Mouse (Mus musculus): Measurements from ENCODE around the gene Kif26b.

Gene Kif26b

DNA sequence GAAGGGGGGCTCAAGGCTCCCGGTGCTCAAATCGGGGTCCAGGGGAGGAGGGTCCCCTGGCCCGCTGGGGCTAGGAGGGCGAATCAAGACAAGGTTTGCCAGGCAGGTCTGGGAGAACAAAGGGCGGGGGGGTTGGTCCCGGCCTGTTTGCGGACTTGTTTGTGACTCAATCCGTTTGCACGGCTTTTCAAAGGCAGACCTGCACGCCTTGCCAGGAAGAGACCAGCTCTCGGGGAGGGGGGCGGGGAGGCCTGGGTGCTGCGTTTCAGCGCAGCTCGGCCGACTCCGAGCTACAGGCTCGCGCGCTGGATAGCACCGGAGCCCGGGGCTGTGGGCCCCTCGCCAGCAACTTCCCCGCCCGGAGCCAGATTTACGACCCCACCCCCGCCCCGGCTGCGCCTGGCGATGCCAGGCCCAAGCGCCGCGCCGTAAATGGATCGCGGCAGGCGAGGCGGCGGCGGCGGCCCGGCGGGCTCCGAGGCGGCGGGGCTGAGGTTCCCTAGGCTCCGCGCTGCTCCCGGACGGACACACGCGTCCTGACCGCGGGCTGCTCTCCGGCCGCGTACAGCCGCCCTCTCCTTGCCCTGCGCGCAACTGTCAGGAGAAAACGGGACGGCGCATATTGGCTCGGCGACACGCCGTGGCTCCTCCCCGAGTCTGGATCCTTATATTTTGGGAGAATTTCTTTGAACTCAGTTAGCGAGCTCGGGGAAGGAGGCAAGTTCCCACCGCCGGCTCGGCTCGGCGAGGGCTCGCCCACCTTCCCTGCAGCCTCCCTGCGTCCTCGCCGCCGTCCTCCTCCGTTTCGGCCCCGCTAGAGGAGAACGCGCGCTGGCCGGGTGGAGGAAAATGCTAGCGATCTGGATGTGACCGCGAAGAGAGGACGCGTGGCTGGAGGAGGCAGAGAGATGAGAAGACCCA, at the start of gene Kif26b:
Gene Kif26b (plus strand): TSS at position 695 of the 921 bp plus-strand sequence.
- no peak for DNase-seq (ENCODE audit: low read depth)

DNA sequence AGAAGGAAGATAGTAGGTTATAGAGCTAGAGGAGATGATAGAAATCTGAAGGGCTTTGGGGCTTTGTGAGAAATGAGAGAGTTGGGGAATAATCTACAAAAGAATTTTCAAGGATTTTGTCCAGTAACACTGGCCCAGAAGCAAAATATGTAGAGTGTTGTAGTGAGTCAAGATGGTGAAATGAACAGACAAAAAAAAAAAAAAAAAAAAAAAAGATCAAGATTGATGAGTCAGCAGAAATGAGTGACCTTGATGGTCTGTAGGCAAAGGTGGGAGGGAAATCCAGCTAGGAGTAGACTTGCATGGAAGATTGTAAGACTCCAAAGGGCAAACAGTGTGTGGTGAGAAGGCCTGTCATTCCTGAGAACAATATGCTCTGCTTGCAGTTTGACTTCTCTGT, 45.1 kb upstream of the Kif26b start:
- DNase-seq (ENCODE audit: low read depth): no peak

DNA sequence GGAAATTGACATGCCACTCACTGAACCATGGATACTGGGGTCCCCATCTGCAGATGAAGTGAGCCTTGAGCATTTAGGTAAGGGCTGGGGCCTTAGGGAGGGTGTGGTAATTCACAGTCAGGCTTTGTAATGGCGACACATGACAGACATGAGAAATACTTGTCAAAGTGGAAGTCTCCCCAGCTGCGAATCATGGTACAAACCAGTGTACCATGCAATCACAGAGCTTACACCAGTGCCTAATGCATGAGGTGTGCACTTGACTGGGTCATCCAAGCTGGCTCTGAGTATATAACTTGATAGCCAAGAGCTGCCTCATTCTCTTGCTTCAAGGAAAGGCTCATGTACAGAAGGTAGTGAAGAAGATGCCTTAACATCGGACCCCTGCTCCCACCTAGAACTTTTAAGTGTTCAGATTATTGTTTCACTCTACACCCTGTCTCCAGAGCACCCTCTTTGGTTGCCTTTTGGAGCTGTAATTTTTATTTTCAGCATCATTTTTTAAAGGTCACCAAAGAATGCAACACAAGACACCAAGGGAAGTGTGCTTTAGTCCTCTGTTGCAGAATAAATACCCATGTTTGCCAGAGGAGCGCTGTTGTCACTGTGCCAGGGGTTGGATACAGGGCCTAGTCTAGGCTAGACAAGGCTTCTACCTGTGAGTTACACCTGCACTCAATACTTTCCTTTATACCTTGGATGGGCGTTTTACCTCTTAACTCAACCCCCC, 43.6 kb upstream of the Kif26b start:
- DNase-seq (ENCODE audit: low read depth): no peak

DNA sequence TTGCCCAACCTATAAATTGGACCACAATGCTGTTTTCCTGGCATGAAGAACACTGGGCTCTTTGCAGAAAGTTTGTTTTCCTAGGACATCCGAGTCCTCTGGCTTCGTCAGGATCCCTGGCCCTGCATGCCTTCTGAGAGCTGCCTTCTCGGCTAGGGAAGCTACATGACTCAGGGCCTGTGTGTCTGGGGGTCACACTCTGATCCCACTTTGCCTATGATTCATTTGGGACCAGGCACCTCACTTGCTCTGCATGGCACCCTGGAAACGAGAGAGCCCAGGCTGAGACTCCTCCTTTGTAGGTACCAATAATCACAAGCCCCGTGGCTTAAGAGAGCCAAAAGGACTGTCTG, 43.1 kb upstream of the Kif26b start:
- DNase-seq (ENCODE audit: low read depth): no peak

DNA sequence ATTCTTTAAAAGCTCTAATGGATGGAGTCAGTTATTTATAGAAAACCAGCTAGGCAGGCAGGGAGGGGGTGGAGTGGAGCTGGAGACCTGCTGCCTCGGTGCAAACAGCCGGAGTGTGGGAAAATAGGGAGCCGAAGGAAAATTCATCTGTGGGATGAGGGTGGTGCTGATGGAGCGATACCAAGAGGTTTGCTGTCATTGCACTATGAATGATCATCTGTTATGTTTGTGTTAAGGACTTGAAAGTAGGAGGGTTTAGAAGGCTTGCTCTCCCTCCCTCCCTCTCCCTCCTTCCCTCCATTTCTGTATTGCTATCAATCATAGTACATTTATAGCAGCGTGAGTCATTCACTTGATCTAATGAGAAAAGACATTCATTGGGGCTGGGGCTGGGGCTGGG, 42.1 kb upstream of the Kif26b start:
- no peak for DNase-seq (ENCODE audit: low read depth)

DNA sequence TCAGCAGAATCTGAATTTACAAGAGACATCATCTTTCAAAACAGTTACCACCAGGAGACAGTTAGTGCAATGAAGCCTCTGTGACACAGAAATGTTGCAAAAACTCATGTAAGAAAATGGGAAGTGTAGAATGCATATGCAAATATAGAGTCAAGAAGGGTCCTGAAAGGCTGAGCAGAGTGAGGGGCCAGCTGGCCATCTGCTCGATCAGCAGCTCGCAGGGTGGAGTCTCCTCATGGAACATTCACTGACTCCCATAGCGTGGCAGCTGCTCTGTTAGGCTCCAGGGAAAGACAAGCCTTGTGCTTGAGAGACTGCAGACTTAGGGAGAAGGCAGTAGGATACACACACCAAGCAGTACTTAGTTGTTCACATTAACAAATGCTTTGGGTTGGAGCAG, 39.8 kb upstream of the Kif26b start:
- no peak for DNase-seq (ENCODE audit: low read depth)

DNA sequence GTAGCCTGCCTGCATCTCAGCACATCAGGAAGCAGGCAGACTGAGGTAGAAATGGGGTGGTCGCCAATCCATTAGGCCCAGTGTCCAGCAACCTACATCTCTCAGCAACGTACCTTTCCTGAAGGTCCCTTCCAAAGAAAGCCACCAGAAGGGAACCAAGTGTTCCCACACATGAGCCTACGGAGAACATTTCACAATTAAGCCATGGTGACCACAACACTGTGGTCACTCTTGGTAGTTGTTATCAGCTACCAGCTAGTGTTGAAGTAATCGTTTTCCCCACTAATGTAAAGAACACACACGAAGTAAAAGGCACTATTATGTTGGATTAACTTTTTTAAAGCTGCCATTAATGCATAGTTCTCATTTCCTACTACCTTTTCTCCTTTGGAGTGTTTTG, 37.2 kb upstream of the Kif26b start:
- no peak for DNase-seq (ENCODE audit: low read depth)

DNA sequence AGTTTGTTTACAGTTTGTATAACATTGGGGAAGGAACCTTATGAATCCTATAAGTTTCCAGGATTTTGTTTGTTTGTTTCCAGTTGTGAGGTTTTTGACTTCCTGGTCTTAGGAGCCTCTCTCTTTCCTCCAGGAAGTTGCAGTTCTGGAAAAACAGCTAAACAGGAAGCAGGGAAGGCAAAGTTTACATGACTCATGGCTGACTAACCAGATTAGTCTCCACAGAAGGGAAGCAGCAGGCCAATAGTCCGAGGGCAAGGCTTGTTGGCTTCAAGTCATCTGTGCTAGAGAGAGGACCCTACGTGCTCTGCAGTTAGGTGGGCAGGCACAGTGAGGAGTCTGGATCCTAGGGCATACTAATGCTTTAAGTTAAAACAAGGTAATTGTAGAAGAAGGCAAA, 36.4 kb upstream of the Kif26b start:
- DNase-seq (ENCODE audit: low read depth): no peak

DNA sequence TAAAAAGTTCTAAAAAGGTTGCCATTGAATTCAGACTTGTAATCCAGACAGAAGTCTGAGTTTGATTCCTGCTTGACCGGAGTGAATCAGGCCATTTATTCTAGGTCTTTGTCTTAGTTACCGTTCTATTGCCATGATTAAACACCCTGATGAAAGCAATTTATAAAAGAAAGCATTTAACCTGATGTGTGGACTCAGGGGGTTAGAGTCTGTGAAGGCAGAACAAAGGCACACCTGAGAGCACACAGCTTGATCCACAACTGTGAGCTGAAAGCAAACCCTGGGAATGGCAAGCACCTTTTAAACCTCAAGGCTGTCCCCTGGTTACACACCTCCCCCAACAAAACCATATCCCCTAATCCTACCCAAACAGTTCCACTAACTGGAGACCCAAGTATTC, 32.7 kb upstream of the Kif26b start:
- DNase-seq (ENCODE audit: low read depth): no peak

DNA sequence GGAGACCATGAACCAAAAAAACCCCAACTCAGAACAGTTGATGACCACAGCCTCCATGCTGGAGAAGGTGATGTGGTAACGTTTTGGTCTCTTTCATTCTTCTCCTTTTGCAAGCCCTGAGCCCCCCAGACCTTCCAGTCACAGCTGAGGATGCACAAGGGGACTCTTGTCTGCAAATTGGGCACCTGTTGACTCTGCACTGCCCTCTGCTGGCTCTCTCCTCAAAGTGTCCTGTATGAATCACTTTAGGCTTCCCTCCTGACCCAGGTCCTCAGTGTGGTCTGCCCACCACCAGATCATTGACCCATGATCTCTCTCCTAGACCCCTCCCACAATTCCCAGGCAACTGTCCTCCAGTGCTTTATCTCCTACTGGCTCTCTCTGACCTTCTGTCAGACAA, 32.1 kb upstream of the Kif26b start:
- DNase-seq (ENCODE audit: low read depth): peak; percentile 32

DNA sequence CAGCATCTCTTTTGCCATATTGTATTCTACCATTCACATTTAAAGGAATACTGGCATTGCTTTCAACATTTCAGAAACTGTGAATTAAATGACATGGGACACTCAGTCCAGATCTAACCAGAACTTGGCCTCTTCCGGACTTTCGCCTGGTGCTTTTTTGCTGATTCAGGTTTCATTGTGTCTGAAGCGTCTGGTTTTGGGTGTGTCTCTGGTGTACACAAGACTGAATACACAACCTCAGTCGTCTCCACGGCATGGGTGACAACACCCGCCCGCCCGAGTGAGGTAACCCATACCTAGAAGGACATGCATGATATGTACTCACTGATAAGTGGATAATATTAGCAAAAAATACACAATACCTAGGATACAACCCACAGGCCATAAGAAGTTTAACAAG, 22.0 kb upstream of the Kif26b start:
- DNase-seq (ENCODE audit: low read depth): no peak

DNA sequence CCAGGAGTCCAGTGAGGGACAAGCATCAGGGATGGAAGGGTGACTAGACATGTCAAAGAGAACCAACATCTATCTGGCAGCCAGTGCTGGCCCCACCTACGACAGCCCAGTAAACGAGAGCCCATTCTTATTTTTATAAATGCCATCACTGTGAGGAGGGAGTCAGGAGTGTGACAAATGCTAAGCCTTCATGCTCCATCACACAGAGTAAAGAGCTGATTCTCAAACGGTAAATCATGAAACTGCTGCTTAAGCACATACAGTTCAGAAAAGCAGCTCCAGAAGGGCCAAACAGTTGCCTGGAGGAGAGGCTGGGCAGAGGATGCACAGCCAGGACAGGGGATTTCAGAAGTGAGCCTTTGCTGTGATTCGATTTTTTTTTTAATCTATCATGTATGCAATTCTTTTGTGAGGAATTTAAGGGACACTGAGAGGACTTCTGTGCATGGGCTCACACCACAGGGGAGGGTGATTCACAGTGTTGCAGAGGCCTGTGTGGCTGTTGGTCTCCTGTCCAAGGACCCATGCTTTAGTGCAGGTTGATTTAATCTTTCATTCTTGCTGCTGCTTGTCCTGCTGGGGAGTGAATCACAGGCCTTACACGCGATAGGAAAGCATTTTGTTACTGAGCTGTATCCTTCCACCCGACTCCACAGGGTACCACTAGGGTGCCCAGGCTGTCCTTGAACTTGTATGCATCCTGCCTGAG, 16.4 kb upstream of the Kif26b start:
- no peak for DNase-seq (ENCODE audit: low read depth)

DNA sequence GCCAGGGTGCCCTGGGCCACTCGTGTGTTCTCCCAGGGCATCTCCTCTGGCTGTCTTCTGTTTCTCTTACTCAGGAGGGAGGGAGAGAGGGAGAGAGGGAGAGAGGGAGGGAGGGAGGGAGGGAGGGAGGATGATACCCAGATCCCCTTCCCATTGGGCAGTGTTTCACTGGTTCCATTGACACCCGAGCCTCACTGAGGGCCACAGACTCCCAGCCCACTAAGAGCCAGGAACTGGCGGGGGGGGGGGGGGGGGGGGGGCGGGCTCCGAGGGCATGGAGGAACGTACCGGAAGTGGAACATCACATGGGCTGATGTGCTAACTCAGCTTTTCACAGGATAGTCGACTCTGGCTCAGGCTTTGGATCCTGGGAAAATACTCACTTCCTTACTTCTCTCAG, 15.0 kb upstream of the Kif26b start:
- no peak for DNase-seq (ENCODE audit: low read depth)

DNA sequence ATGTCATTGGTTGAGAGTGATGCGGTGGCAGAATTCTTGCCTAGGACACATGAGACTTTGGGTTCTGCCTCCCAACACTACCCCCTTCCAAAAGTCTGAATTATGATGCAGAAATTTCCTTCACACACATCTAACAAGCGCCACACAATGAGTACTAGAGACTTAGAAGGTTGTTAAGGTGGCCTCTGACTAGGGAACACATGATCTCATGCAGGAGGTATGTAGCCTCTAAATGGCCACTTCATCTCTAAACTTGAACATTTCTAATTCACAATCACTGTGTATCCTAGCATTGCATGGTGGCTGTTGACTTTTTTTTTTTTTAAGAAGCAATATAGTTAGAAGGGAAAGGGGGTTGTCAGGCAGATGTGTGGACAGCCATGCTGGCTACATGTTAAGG, 13.1 kb upstream of the Kif26b start:
- DNase-seq (ENCODE audit: low read depth): no peak

DNA sequence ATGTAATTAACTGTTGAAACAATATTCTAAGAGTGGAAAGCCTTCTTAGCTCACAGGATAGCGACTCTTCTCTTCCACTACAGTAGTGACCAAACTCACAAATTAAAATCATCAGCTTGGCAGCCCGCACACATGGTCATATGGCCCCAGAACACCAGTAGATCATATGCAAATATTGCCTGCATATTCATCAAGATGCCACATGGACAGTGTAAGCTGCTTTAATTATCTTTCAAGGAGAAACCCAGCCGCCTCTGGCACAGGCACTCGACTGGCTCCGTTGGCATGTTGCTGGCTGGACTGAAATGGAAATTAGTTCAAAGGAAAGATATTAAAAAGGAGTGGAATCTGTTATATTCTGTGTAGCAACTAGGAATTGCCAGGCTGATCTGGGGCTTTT, 6.5 kb upstream of the Kif26b start:
- no peak for DNase-seq (ENCODE audit: low read depth)

DNA sequence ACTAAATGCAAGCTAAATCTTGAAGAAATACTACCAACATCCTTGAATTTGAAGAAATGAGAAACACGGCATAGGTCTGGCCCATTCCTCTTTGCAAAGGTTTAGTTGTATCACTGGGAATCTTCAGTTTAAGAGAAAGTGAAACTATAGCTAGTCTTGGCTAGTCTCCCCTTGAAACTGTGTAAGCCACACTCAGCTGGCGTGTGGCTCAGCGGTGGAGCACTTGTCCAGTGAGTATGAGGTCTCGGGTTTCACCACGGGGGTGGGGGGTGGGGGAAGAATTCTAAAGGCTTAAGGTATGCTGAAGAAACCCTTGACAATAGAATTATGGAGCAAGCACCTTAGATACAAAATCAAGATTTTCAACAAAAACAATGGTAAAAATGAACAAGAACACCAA, 5.8 kb upstream of the Kif26b start:
- DNase-seq (ENCODE audit: low read depth): no peak

DNA sequence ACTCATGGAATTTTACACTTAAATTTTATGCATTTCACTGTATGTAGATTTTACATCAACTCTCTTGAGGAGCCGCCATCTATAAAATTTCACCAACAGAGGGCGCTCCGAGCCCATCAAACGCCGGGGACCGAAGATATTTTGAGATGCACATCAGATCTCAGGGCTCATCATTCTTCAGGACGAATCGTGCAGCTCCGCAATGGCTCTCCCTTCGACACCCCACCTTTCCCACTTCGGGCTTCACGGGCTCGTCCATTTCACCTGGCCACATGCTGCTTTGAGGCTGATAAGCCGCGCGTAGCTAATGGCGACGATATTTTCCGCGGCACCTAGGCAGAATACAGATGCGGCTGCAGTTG, 1.8 kb upstream of the Kif26b start:
- DNase-seq (ENCODE audit: low read depth): peak; percentile 75

DNA sequence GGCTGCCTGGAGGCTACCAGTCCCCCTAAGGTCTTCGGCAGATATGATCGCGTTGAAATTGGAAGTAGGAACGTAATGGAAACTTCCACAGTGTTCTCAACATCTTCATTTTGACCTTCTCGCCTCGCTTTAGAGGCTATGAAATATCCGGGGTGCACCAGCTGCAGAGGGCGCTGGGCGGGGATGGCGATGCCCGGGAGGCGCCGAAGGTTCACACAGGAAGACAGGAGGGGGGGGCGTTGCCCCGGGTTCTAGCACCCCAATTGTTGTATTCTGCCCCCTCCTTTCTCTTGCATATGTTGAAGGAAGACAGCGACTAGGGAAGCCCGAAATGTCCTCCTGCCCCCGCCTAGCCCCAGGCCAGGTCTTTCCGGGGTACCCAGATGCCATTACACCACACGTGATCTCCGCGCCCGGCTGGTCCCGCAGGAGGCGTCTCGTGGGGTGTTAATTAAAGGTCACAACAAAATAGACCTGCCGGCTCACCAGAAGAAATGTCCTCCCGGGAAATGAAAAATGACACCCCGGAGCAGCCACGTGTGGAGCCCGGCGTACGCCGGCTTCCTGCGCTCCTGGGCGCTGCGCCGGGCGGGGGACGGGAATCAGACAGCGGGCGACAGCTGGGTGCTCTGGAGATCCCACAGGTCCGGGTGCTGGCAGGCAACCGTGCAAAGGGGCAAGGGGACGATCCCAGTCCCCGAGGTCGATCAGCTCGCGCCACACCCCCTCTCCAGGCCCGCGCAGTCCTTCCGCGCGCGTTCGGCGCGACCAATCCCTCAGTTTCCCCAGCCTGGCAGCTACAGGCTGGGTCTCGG, 1.2 kb upstream of the Kif26b start:
- no peak for DNase-seq (ENCODE audit: low read depth)

DNA sequence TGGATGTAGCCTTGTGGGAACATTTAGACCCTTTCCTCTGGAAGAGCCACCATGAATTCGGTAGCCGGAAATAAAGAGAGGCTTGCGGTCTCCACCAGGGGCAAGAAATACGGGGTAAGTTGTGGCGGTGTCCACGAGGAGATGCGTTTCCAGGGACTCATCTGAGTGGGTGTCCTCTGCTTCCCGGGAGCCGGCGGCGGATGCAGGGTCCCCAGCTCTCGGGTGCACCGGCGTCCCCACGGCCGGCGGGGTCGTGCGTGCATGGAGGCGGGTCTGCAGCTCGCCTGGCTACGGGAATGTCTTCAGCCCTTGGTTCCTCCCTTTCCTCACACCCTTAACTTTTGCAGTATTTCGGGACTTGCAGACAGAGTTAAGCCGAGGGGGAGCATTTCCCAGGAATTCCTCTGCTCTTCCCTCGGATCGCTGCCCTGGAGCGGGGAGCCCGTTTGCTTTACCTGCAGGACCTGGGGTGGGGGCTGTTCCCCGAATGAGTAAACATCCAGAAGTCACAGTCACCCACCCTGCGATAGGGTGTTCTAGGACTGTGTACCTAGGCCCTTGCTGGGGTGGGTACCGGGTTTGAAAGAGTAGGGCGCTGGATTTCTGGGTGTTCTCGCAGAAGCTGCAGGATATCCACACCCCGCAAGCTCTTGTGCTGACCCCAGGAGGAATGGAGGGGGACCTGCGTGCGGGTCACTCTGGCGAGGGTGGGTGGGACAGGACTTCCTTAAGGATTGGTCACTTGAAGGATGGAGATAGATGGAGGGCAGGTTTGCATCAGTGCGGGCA, 781 bp downstream of the Kif26b start:
- DNase-seq (ENCODE audit: low read depth): no peak

DNA sequence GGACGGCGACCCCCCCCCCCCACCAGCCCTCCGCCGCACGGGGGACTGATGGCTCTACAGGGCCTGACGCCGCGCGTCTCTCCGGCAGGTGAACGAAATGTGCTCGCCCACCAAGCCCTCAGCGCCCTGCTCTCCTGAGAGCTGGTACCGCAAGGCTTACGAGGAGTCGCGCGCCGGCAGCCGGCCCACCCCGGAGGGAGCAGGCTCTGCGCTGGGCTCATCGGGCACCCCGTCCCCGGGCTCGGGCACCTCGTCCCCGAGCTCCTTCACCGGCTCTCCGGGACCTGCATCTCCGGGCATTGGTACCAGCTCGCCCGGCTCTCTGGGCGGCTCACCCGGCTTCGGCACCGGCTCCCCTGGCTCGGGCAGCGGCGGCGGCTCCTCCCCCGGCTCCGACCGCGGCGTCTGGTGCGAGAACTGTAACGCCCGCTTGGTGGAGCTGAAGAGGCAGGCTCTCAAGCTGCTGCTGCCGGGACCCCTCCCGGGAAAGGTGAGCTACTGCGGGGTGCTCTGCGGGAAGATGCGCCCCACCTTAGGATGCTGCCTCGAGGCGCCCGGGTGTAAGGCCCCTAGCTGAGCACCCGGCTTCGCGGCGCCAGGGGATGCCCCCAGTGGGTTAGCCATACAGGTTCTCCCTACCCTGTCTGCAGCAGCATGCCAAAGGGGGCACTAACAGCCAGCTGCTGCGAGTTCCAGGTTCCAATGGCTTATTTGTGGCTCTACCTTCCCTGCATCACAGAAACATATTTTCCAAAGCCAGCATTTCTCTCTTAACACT, 1.6 kb downstream of the Kif26b start:
- no peak for DNase-seq (ENCODE audit: low read depth)

DNA sequence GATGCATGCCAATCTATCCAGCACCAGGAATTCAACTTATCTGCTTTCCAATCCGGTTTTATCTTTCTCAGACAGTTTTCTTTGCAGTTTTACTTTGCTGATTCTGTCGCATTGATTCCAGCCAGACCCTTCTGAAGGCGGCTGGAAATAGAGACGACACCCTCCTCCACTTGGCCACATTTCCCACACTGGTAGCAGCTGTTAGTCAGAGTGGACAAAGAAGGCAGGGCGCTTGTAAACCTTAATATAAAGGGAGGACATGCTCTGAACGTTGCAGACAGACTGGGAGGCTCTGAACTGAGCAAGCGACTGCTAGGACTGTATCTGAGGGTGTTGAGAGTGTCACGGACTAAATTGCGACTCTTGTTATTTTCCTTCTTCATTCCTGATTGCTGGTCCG, 11.3 kb downstream of the Kif26b start:
- no peak for DNase-seq (ENCODE audit: low read depth)

Measured in c-Kit-positive CD71-positive TER-119-negative erythroid progenitor cells, embryonic 14.5 days (primary cell).